Comparison of ENCODE assay signal across 14 mouse cellular contexts in the genomic region with DNA sequence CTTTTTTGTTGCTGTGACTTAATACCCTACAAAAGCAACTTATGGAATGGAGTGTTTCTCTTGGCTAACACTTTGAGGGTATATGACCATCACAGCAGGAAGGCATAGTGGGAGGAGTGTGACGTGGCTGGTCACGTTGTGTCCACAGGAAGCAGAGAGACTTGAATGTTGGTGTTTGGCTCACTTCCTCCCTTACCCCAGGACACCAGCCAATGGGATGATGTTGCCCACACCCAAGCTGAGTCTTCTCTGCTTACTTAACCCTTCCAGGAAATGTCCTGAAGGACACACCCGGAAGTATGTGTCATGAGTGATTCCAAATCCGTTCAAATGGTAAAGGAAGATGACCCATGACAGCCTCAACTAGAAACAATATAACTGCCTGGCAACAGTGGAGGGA. TPM values are rescaled to one million over a fixed set of nuclear protein-coding genes. Genes with fewer than 3 reads are reported as not detected.
"Had no signal": no experiment of that assay in that cellular context is flagged by ENCODE, and none has a peak within 500 bp of the region (broad histone marks: within the 10 kb centered on the region; RNA-seq: fewer than 3 reads in every experiment).

No protein-coding gene starts in this region.

- H3K9ac ChIP-seq: limb, embryonic 13.5 days; liver, embryonic 15.5 days; midbrain, embryonic 15.5 days had no signal

- H3K4me1 ChIP-seq: liver, embryonic 15.5 days; midbrain, embryonic 15.5 days had no signal

- H3K27ac ChIP-seq: left cerebral cortex, adult 2 months; limb, embryonic 13.5 days; liver, embryonic 15.5 days; macrophage; midbrain, embryonic 15.5 days had no signal

- DNase-seq: kidney, adult 2 months; kidney, postnatal 25 days; lung, adult 2 months; lung, postnatal 10 days; right cerebral cortex, adult 18-20 months; right cerebral cortex, postnatal 25 days; thymus, postnatal 36 days had no signal

- H3K36me3 ChIP-seq: limb, embryonic 13.5 days; liver, embryonic 15.5 days; midbrain, embryonic 15.5 days had no signal

- H3K4me3 ChIP-seq: left cerebral cortex, adult 2 months; limb, embryonic 13.5 days; liver, embryonic 15.5 days; midbrain, embryonic 15.5 days had no signal

- ATAC-seq: intestine, embryonic 16.5 days; midbrain, embryonic 15.5 days had no signal

- H3K9me3 ChIP-seq: limb, embryonic 13.5 days; liver, embryonic 15.5 days; midbrain, embryonic 15.5 days had no signal

- H3K27me3 ChIP-seq: limb, embryonic 13.5 days; liver, embryonic 15.5 days; midbrain, embryonic 15.5 days had no signal

- H3K4me2 ChIP-seq: limb, embryonic 13.5 days; liver, embryonic 11.5 days; liver, embryonic 15.5 days; midbrain, embryonic 15.5 days had no signal

RNA-seq across cellular contexts. Expression of a gene that starts 4.8 kb away (rescaled TPM):
- polyA plus RNA-seq: macrophage had no signal
